In the genomic region with DNA sequence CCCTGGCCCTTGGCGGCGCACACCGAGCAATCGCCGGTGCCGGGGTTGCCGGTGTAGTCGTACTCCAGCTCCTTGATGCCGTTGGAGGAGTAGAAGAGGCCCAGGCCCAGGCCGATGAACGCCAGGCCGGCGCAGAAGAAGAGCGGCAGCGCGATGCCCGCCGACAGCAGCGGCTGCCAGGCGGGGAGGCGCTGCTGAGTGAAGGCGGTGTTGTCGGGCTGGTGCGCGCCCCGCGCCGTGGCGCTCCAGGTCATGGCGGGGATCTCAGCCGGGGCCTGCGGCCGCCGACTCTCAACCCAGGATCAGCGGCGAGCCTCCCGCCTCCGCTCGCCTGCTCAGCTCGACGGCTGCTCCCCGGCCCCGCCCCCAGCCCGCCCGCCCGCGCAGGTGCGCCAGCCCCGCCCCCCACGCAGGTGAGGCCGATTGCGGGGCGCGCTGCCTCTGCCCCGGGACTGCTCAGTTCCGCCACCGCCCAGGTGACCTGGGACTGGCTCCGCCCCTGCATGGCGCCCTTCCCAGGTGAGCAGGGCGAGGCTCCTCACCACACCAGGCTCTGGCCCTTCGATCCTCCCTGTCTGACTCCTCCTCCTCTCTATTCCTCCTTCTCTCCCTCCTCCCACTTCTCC, we compare ENCODE assay signal across 8 mouse cellular contexts. TPM values are rescaled to one million over a fixed set of nuclear protein-coding genes. Genes with fewer than 3 reads are reported as not detected.
A peak's percentile ranks its signal among the peaks of the same experiment; 100 is the strongest.
DNase-seq lines count a peak whose midpoint lies in the region; ATAC-seq lines count a peak whose summit lies in the region.

A gene (minus strand): TSS at position 307 of the 626 bp plus-strand sequence.

- peak within 1 kb of the TSS; percentile 39 to 53 for H3K4me3 ChIP-seq in heart, embryonic 14.5 days (ENCODE audit: control insufficient read depth in 1 of 2, insufficient read depth in 1 of 2, low read depth in 1 of 2, low read length in 2 of 2)
- peak within 1 kb of the TSS; percentile 34 for H3K4me3 ChIP-seq in forebrain, embryonic 11.5 days (ENCODE audit: low read depth, low read length)
- peak within 1 kb of the TSS; percentile 48 for H3K4me3 ChIP-seq in kidney, embryonic 15.5 days (replicated peaks)

- no peak within 1 kb of the TSS for H3K27ac ChIP-seq in heart, embryonic 14.5 days (replicated peaks in 1 of 2; ENCODE audit: control insufficient read depth in 1 of 2, insufficient read depth in 1 of 2, low read depth in 2 of 2, low read length in 2 of 2)
- H3K27ac ChIP-seq in forebrain, embryonic 11.5 days (ENCODE audit: low read depth, low read length): no peak within 1 kb of the TSS
- 0 out of 2 replicates have a peak within 1 kb of the TSS, but pooled peaks have one; percentile 7 for H3K27ac ChIP-seq in kidney, embryonic 15.5 days

- no peak for ATAC-seq in heart, embryonic 14.5 days (ENCODE audit: insufficient number of reproducible peaks, insufficient read depth, low FRiP score, low read depth)
- ATAC-seq in forebrain, embryonic 11.5 days (replicated peaks; ENCODE audit: low FRiP score): peak; percentile 61; the same call in 1 of the 2 replicates
- ATAC-seq in kidney, embryonic 15.5 days (replicated peaks; ENCODE audit: low FRiP score): peak; percentile 76

- H3K36me3 ChIP-seq in heart, embryonic 14.5 days (ENCODE audit: control insufficient read depth, insufficient read depth, low read length): no peaks in the 10 kb centered on the region
- no peaks in the 10 kb centered on the region for H3K36me3 ChIP-seq in forebrain, embryonic 11.5 days (ENCODE audit: control insufficient read depth, insufficient read depth, low read length)
- no peaks in the 10 kb centered on the region for H3K36me3 ChIP-seq in kidney, embryonic 15.5 days

- WGBS in heart, embryonic 14.5 days: 3% methylated on average over 37 of the region's 61 CpGs
- WGBS in forebrain, embryonic 11.5 days: under 1% methylated on average over 54 of the region's 61 CpGs
- 2% methylated on average over 59 of the region's 61 CpGs for WGBS in kidney, embryonic 15.5 days

- DNase-seq in heart, postnatal 10 days: no peak
- peak; percentile 63 for DNase-seq in forebrain, embryonic 11.5 days (ENCODE audit: low spot score)
- peak; percentile 83 for DNase-seq in lung, postnatal 25 days (ENCODE audit: low spot score)
- peak; percentile 46 for DNase-seq in testis, postnatal 14 days (ENCODE audit: low spot score)
- DNase-seq in right cerebral cortex, postnatal 10 days (ENCODE audit: low spot score in 2 of 2): no peak
- DNase-seq in c-Kit-positive CD71-positive TER-119-positive erythroid progenitor cells, embryonic 14.5 days (ENCODE audit: low spot score): no peak

- H3K4me1 ChIP-seq in heart, embryonic 14.5 days (ENCODE audit: control insufficient read depth in 2 of 2, insufficient read depth in 2 of 2, low read length in 2 of 2): peaks cover 2 to 12% of the 10 kb centered on the region in 2 experiments; a peak in 2 of 4 replicates
- peaks cover 11% of the 10 kb centered on the region; the same call in 1 of the 2 replicates for H3K4me1 ChIP-seq in forebrain, embryonic 11.5 days (replicated peaks; ENCODE audit: control insufficient read depth, insufficient read depth, low read length)
- peaks cover 21% of the 10 kb centered on the region for H3K4me1 ChIP-seq in kidney, embryonic 15.5 days

- intact Hi-C loops in heart, postnatal 10 days (cut with DNase I): no loop called here

- peak within 1 kb of the TSS; percentile 68 for H3K9ac ChIP-seq in heart, embryonic 14.5 days (ENCODE audit: low read length)
- peak within 1 kb of the TSS; percentile 12; the same call in 1 of the 2 replicates for H3K9ac ChIP-seq in forebrain, embryonic 11.5 days (ENCODE audit: low read length)
- H3K9ac ChIP-seq in kidney, embryonic 15.5 days: peak within 1 kb of the TSS; percentile 16

- peak within 1 kb of the TSS; percentile 84 for H3K4me2 ChIP-seq in heart, embryonic 14.5 days (ENCODE audit: low read length)
- H3K4me2 ChIP-seq in forebrain, embryonic 11.5 days (ENCODE audit: low read depth, low read length, severe bottlenecking): peak within 1 kb of the TSS; percentile 40
- H3K4me2 ChIP-seq in kidney, embryonic 15.5 days: peak within 1 kb of the TSS; percentile 65

- peaks cover 92% of the 10 kb centered on the region for H3K27me3 ChIP-seq in heart, embryonic 14.5 days (ENCODE audit: control insufficient read depth, insufficient read depth, low read length)
- peaks cover 60% of the 10 kb centered on the region for H3K27me3 ChIP-seq in forebrain, embryonic 11.5 days (ENCODE audit: control insufficient read depth, insufficient read depth, low read length)
- H3K27me3 ChIP-seq in kidney, embryonic 15.5 days: peaks cover 95% of the 10 kb centered on the region

- no peaks in the 10 kb centered on the region for H3K9me3 ChIP-seq in heart, embryonic 14.5 days (ENCODE audit: control insufficient read depth, low read length)
- H3K9me3 ChIP-seq in forebrain, embryonic 11.5 days (ENCODE audit: control insufficient read depth, low read length): no peaks in the 10 kb centered on the region
- no peaks in the 10 kb centered on the region for H3K9me3 ChIP-seq in kidney, embryonic 15.5 days (replicated peaks)

RNA-seq across cellular contexts. Expression of the gene that starts here (rescaled TPM):
- 0.11 and 0.27 TPM in 2 replicates for polyA plus RNA-seq in heart, embryonic 14.5 days (2014; fragmentation: Nextera tagmentation; extraction: Ambion mirVana)
- under 1 TPM; 0.20 to 0.34 TPM for total RNA-seq in heart, postnatal 10 days (2021)
- polyA plus RNA-seq in forebrain, embryonic 11.5 days (2014; fragmentation: Nextera tagmentation; extraction: Ambion mirVana): 2.4 and 3.4 TPM in 2 replicates
- polyA plus RNA-seq in kidney, embryonic 15.5 days (2015; fragmentation: Nextera tagmentation; extraction: Ambion mirVana): 9.8 and 11.6 TPM in 2 replicates

Comparison
In these comparisons a context has a peak if more than half of its experiments do, and no peak if none do; other contexts are left out.
1. H3K9ac ChIP-seq: peak in every context shown above with its lines; median percentile 68 in heart, embryonic 14.5 days; 16 in kidney, embryonic 15.5 days; 12 in forebrain, embryonic 11.5 days.
2. DNase-seq: peak in forebrain, embryonic 11.5 days (single experiment), lung, postnatal 25 days (single experiment) and testis, postnatal 14 days (single experiment); none in heart, postnatal 10 days (0 of 2), right cerebral cortex, postnatal 10 days (0 of 2) and c-Kit-positive CD71-positive TER-119-positive erythroid progenitor cells, embryonic 14.5 days (single experiment).
3. Peak in every context shown above with its lines, with median percentiles within 50 percentile points of each other: H3K4me2 ChIP-seq and H3K4me3 ChIP-seq.